Mouse (Mus musculus): ENCODE measurements at regions not wholly inside any gene's neighbourhood (a gene's known extent, or its start where the extent isn't known, plus 50 kb on each side); places are given as distances from the start of the nearest gene placed in this dataset.
"Not testable (repeated sequence)": the region's sequence is repeated elsewhere in the genome, so short reads cannot be mapped to it uniquely, and the experiment has no call there.

GRCm38 (mm10) chr9:94133682-94134081 is 404.2 kb downstream of the 1190002N15Rik start:
- DNase-seq (ENCODE audit: low spot score), result no peak

GRCm38 (mm10) chr9:94131367-94131766 is 406.5 kb downstream of the 1190002N15Rik start:
- DNase-seq (ENCODE audit: low spot score), result no peak

- DNase-seq (ENCODE audit: low spot score), result peak; percentile 61
Measured at GRCm38 (mm10) chr9:94116961-94117360, 420.9 kb downstream of the 1190002N15Rik start.

GRCm38 (mm10) chr9:94107701-94108100 is 430.2 kb downstream of the 1190002N15Rik start:
- not testable (repeated sequence) for DNase-seq (ENCODE audit: low spot score)

GRCm38 (mm10) chr9:94104669-94105068 is 433.2 kb downstream of the 1190002N15Rik start:
- no peak for DNase-seq (ENCODE audit: low spot score)

- DNase-seq (ENCODE audit: low spot score), result no peak
Measured at GRCm38 (mm10) chr9:94101958-94102357, 435.9 kb downstream of the 1190002N15Rik start.

- DNase-seq (ENCODE audit: low spot score), result no peak
Measured at GRCm38 (mm10) chr9:94094800-94095199, 443.1 kb downstream of the 1190002N15Rik start.

- no peak for DNase-seq (ENCODE audit: low spot score)
Measured at GRCm38 (mm10) chr9:94091658-94092225, 446.1 kb downstream of the 1190002N15Rik start.

GRCm38 (mm10) chr9:94089759-94090158 is 448.1 kb downstream of the 1190002N15Rik start:
- no peak for DNase-seq (ENCODE audit: low spot score)

GRCm38 (mm10) chr9:94083629-94084411 is 454.1 kb downstream of the 1190002N15Rik start:
- DNase-seq (ENCODE audit: low spot score), result no peak

GRCm38 (mm10) chr9:94074904-94075303 is 463.0 kb downstream of the 1190002N15Rik start:
- DNase-seq (ENCODE audit: low spot score), result no peak

GRCm38 (mm10) chr9:94067121-94067520 is 470.8 kb downstream of the 1190002N15Rik start:
- DNase-seq (ENCODE audit: low spot score), result no peak

GRCm38 (mm10) chr9:94053229-94053628 is 484.7 kb downstream of the 1190002N15Rik start:
- no peak for DNase-seq (ENCODE audit: low spot score)

- DNase-seq (ENCODE audit: low spot score), result no peak
Measured at GRCm38 (mm10) chr9:94047845-94048244, 490.0 kb downstream of the 1190002N15Rik start.

- no peak for DNase-seq (ENCODE audit: low spot score)
Measured at GRCm38 (mm10) chr9:94045462-94046126, 492.3 kb downstream of the 1190002N15Rik start.

GRCm38 (mm10) chr9:94023761-94024160 is 514.1 kb downstream of the 1190002N15Rik start:
- DNase-seq (ENCODE audit: low spot score), result no peak

- no peak for DNase-seq (ENCODE audit: low spot score)
Measured at GRCm38 (mm10) chr9:94021293-94021903, 516.5 kb downstream of the 1190002N15Rik start.

GRCm38 (mm10) chr9:94016747-94017487 is 521.0 kb downstream of the 1190002N15Rik start:
- DNase-seq (ENCODE audit: low spot score), result no peak

GRCm38 (mm10) chr9:93992216-93992615 is 545.7 kb downstream of the 1190002N15Rik start:
- DNase-seq (ENCODE audit: low spot score), result no peak

- DNase-seq (ENCODE audit: low spot score), result no peak
Measured at GRCm38 (mm10) chr9:93991141-93991540, 546.7 kb downstream of the 1190002N15Rik start.

GRCm38 (mm10) chr9:93981136-93981535 is 556.7 kb downstream of the 1190002N15Rik start:
- no peak for DNase-seq (ENCODE audit: low spot score)
